Mouse (Mus musculus) gastrocnemius, adult 8-10 months (tissue): ENCODE results near the gene Olfr1469. TPM values are rescaled to one million over a fixed set of nuclear protein-coding genes. Genes with fewer than 3 reads are reported as not detected.
"Not testable (repeated sequence)": the region's sequence is repeated elsewhere in the genome, so short reads cannot be mapped to it uniquely, and the experiment has no call there.

Experiments
- DNase-seq, 2 experiments: peaks; one replicate each; pipeline ENCODE4 v3.0.0; 2022; ENCODE audit warnings: low spot score in 2 of 2
- total RNA-seq, 4 experiments: library from RNA; stranded (reverse); gene quantifications; 2 replicates each; pipeline ENCODE4 v1.2.4; 2022

Gene Olfr1469
- not detected for total RNA-seq

- no peak for DNase-seq
These were observed at the start of gene Olfr1469 for GRCm38 (mm10) chr19:13407549-13407948. Olfr1469 (plus strand) TSS chr19:13407849.

GRCm38 (mm10) chr19:13361936-13362335 lies 45.7 kb upstream of the Olfr1469 start, which contains the start of gene Olfr1467:
Olfr1467 (plus strand) TSS chr19:13362236.
- no peak for DNase-seq

DNA sequence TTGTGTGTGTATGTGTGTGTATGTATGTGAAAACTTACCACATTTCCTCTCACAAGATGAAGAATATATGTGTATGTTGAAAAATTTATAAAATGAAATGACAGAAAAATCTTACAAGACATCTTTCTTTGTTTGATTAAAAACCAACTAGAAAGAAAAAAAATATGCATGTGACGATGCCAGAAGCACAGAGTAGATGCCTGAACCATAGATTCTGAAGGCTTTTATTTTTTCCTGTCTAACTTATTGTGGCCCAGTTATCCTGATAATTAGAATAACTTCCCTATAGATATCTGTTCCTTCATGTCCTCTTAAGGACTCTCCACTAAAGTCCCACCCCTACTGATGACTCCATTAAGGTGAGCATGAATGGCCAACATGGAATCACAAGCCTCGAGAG lies 35.5 kb downstream of the Olfr1469 start, which contains the start of gene Olfr1471:
Gene Olfr1471 (plus strand): TSS at position 301 of the 400 bp plus-strand sequence.
- not testable (repeated sequence) for DNase-seq

- DNase-seq, result no peak
These were observed 48.3 kb downstream of the Olfr1469 start, which contains the start of gene Olfr1472 for GRCm38 (mm10) chr19:13455986-13456385. Olfr1472 (minus strand) TSS chr19:13456086.

Other genes with a start within 250 kb of the Olfr1469 start
- gene Olfr1461, start 244.8 kb upstream of the Olfr1469 start, total RNA-seq, result not detected
- gene Olfr1462, start 222.1 kb upstream of the Olfr1469 start, total RNA-seq, result not detected
- gene Olfr1463, start 176.5 kb upstream of the Olfr1469 start, total RNA-seq, result not detected
- gene Olfr1465, start 92.3 kb upstream of the Olfr1469 start, total RNA-seq, result not detected
- gene Olfr1466, start 69.0 kb upstream of the Olfr1469 start, total RNA-seq, result not detected
- not detected for gene Olfr1467, start 45.6 kb upstream of the Olfr1469 start, total RNA-seq
- not detected for gene Olfr1471, start 35.6 kb downstream of the Olfr1469 start, total RNA-seq
- not detected for gene Olfr1472, start 48.2 kb downstream of the Olfr1469 start, total RNA-seq
- gene Olfr1474, start 61.7 kb downstream of the Olfr1469 start, total RNA-seq, result not detected
- not detected for gene Olfr1475, start 72.3 kb downstream of the Olfr1469 start, total RNA-seq
- not detected for gene Olfr1477, start 92.7 kb downstream of the Olfr1469 start, total RNA-seq
- not detected for gene Olfr1480, start 120.1 kb downstream of the Olfr1469 start, total RNA-seq
- not detected for gene Olfr1484, start 175.7 kb downstream of the Olfr1469 start, total RNA-seq
- not detected for gene Olfr1487, start 209.5 kb downstream of the Olfr1469 start, total RNA-seq
- gene Olfr1489, start 223.8 kb downstream of the Olfr1469 start, total RNA-seq, result not detected
- gene Olfr1490, start 243.2 kb downstream of the Olfr1469 start, total RNA-seq, result not detected